Mouse (Mus musculus): ENCODE measurements around the gene Kars. TPM values are rescaled to one million over a fixed set of nuclear protein-coding genes. Genes with fewer than 3 reads are reported as not detected.

The Kars gene
- total and polyA plus RNA-seq, 3 experiments, result 295 to 642 (median 355) TPM

- no peaks in the 10 kb centered on the region for H3K9me3 ChIP-seq (replicated peaks; ENCODE audit: insufficient read depth, low read length)
- H3K4me3 ChIP-seq (ENCODE audit: control insufficient read depth in 1 of 2, insufficient read depth in 1 of 2, low read depth in 2 of 2, low read length in 2 of 2), result no peak overlapping the region
- H3K79me2 ChIP-seq (ENCODE audit: control insufficient read depth, insufficient read depth, low read length, poor library complexity), result no peaks in the 10 kb centered on the region
- no peak overlapping the region for H3K9ac ChIP-seq (ENCODE audit: control insufficient read depth, low read depth, low read length, poor library complexity, severe bottlenecking)
- no peak for DNase-seq (ENCODE audit: low read depth, low spot score)
- TF ChIP-seq MEF2A (IDR thresholded peaks at IDR 0.05; ENCODE audit: extremely low read depth, insufficient replicate concordance, low read depth, low read length, poor library complexity, severe bottlenecking) (no peak), USF1 (IDR thresholded peaks at IDR 0.05; ENCODE audit: low read depth, low read length) (no peak), E2F4 (IDR thresholded peaks at IDR 0.05; ENCODE audit: borderline replicate concordance, low read depth, low read length) (no peak), CHD1 (IDR thresholded peaks at IDR 0.05; ENCODE audit: low read depth, low read length) (no peak)
- peaks cover 0 to 6% of the 10 kb centered on the region in 2 experiments; a peak in 3 of 4 replicates for H3K36me3 ChIP-seq (ENCODE audit: control insufficient read depth in 1 of 2, insufficient read depth in 2 of 2, low read length in 2 of 2)
- no peak overlapping the region for H3K27ac ChIP-seq (ENCODE audit: control insufficient read depth, low read depth, low read length)
- H3K27me3 ChIP-seq (ENCODE audit: control insufficient read depth in 1 of 2, insufficient read depth in 2 of 2, low read length in 2 of 2), result no peaks in the 10 kb centered on the region
- H3K4me1 ChIP-seq (ENCODE audit: control insufficient read depth in 1 of 2, insufficient read depth in 2 of 2, low read length in 2 of 2), result no peaks in the 10 kb centered on the region
Observed at GRCm38 (mm10) chr8:111951317-111951716, 59.8 kb downstream of the Kars start.

- Histone ChIP-seq H3K36me3 (ENCODE audit: control insufficient read depth in 1 of 2, insufficient read depth in 2 of 2, low read length in 2 of 2) (peaks cover 0 to 6% of the 10 kb centered on the region in 2 experiments; a peak in 3 of 4 replicates), H3K4me1 (ENCODE audit: control insufficient read depth in 1 of 2, insufficient read depth in 2 of 2, low read length in 2 of 2) (no peaks in the 10 kb centered on the region), H3K27me3 (ENCODE audit: control insufficient read depth in 1 of 2, insufficient read depth in 2 of 2, low read length in 2 of 2) (no peaks in the 10 kb centered on the region), H3K79me2 (ENCODE audit: control insufficient read depth, insufficient read depth, low read length, poor library complexity) (no peaks in the 10 kb centered on the region), H3K27ac (ENCODE audit: control insufficient read depth, low read depth, low read length) (no peak overlapping the region), H3K9ac (ENCODE audit: control insufficient read depth, low read depth, low read length, poor library complexity, severe bottlenecking) (no peak overlapping the region), H3K9me3 (replicated peaks; ENCODE audit: insufficient read depth, low read length) (no peaks in the 10 kb centered on the region), H3K4me3 (ENCODE audit: control insufficient read depth in 1 of 2, insufficient read depth in 1 of 2, low read depth in 2 of 2, low read length in 2 of 2) (no peak overlapping the region)
- no peak for TF ChIP-seq POLR2A (IDR thresholded peaks at IDR 0.05; ENCODE audit: control insufficient read depth in 1 of 2, insufficient read depth in 1 of 2, low read depth in 1 of 2, low read length in 2 of 2, poor library complexity in 1 of 2)
- TF ChIP-seq USF2 (IDR thresholded peaks at IDR 0.05; ENCODE audit: borderline replicate concordance in 1 of 2, insufficient read depth in 1 of 2, low read depth in 1 of 2, low read length in 2 of 2), result no peak
- no peak for TF ChIP-seq MAX (IDR thresholded peaks at IDR 0.05; ENCODE audit: low read length)
- no peak for TF ChIP-seq BHLHE40 (IDR thresholded peaks at IDR 0.05; ENCODE audit: borderline replicate concordance, low read depth, low read length)
- TF ChIP-seq ETS1 (IDR thresholded peaks at IDR 0.05; ENCODE audit: low read depth, low read length), result no peak
- TF ChIP-seq POLR2AphosphoS5 (IDR thresholded peaks at IDR 0.05; ENCODE audit: borderline replicate concordance, low read depth, low read length), result no peak
- TF ChIP-seq MYC (IDR thresholded peaks at IDR 0.05; ENCODE audit: low read depth, low read length), result no peak
- no peak for DNase-seq (ENCODE audit: low read depth, low spot score)
Observed at GRCm38 (mm10) chr8:111950846-111951245, 60.3 kb downstream of the Kars start.

GRCm38 (mm10) chr8:111947954-111948353 is 63.2 kb downstream of the Kars start:
- Histone ChIP-seq H3K79me2 (ENCODE audit: control insufficient read depth, insufficient read depth, low read length, poor library complexity) (no peaks in the 10 kb centered on the region), H3K27me3 (ENCODE audit: control insufficient read depth in 1 of 2, insufficient read depth in 2 of 2, low read length in 2 of 2) (no peaks in the 10 kb centered on the region), H3K4me1 (ENCODE audit: control insufficient read depth in 1 of 2, insufficient read depth in 2 of 2, low read length in 2 of 2) (no peaks in the 10 kb centered on the region), H3K9me3 (replicated peaks; ENCODE audit: insufficient read depth, low read length) (no peaks in the 10 kb centered on the region), H3K9ac (ENCODE audit: control insufficient read depth, low read depth, low read length, poor library complexity, severe bottlenecking) (no peak overlapping the region), H3K27ac (ENCODE audit: control insufficient read depth, low read depth, low read length) (no peak overlapping the region), H3K4me3 (ENCODE audit: control insufficient read depth in 1 of 2, insufficient read depth in 1 of 2, low read depth in 2 of 2, low read length in 2 of 2) (no peak overlapping the region), H3K36me3 (ENCODE audit: control insufficient read depth in 1 of 2, insufficient read depth in 2 of 2, low read length in 2 of 2) (peaks cover 0 to 2% of the 10 kb centered on the region in 2 experiments; a peak in 2 of 4 replicates)
- no peak for DNase-seq (ENCODE audit: low read depth, low spot score)
- TF ChIP-seq ETS1 (IDR thresholded peaks at IDR 0.05; ENCODE audit: low read depth, low read length) (no peak), NRF1 (IDR thresholded peaks at IDR 0.05; ENCODE audit: insufficient read depth, low read depth, low read length, poor library complexity, severe bottlenecking) (no peak), MAFK (IDR thresholded peaks at IDR 0.05; ENCODE audit: borderline replicate concordance, low read depth, low read length) (no peak), KAT2A (conservative IDR thresholded peaks at IDR 0.05; ENCODE audit: low read depth, low read length) (no peak), RCOR1 (IDR thresholded peaks at IDR 0.05; ENCODE audit: low read depth, low read length) (no peak), USF2 (IDR thresholded peaks at IDR 0.05; ENCODE audit: borderline replicate concordance in 1 of 2, insufficient read depth in 1 of 2, low read depth in 1 of 2, low read length in 2 of 2) (no peak), TBP (IDR thresholded peaks at IDR 0.05; ENCODE audit: low read depth, low read length) (no peak), USF1 (IDR thresholded peaks at IDR 0.05; ENCODE audit: low read depth, low read length) (no peak), GABPA (IDR thresholded peaks at IDR 0.05; ENCODE audit: low read depth, low read length) (no peak), POLR2AphosphoS2 (IDR thresholded peaks at IDR 0.05; ENCODE audit: low read length) (no peak), ELF1 (IDR thresholded peaks at IDR 0.05; ENCODE audit: low read depth, low read length) (no peak), SMC3 (IDR thresholded peaks at IDR 0.05; ENCODE audit: low read depth, low read length) (no peak), ZKSCAN1 (IDR thresholded peaks at IDR 0.05; ENCODE audit: low read depth, low read length) (no peak)
